Mouse (Mus musculus) brain, embryonic 14.5 days (tissue): ENCODE data around the gene Eef1g.

Experiments used
- CTCF ChIP-seq: fragments of 200-500 bp; IDR thresholded peaks from 2 replicates; pipeline ENCODE4 v1.5.1; 2012; ENCODE audit warnings: inconsistent platforms, mild to moderate bottlenecking, moderate library complexity, borderline replicate concordance; ENCODE audit not compliant: insufficient read depth, insufficient read length; ENCODE audit errors: extremely low read depth
- POLR2A ChIP-seq: fragments of 200-500 bp; IDR thresholded peaks from 2 replicates; pipeline ENCODE4 v1.6.1; 2012; ENCODE audit warnings: mild to moderate bottlenecking, inconsistent platforms, borderline replicate concordance; ENCODE audit not compliant: poor library complexity, insufficient read depth, insufficient read length, severe bottlenecking; ENCODE audit errors: extremely low read depth

- no peak for TF ChIP-seq POLR2A
- no peak for TF ChIP-seq CTCF
Observed at GRCm38 (mm10) chr19:8936736-8937135, 30.1 kb upstream of the Eef1g start.
